Mouse (Mus musculus) CH12.LX (cell line): ENCODE measurements around the gene Dpagt1.

ENCODE experiments used
- E2F4 ChIP-seq: IDR thresholded peaks from 2 replicates; pipeline ENCODE4 v1.6.1; 2011; ENCODE audit warnings: low read depth, low read length, improper control_type of control experiment; ENCODE audit not compliant: insufficient replicate concordance
- EP300 ChIP-seq: IDR thresholded peaks from 2 replicates; pipeline ENCODE4 v1.6.1; 2011; ENCODE audit warnings: low read length, improper control_type of control experiment
- GABPA ChIP-seq: IDR thresholded peaks from 2 replicates; pipeline ENCODE4 v1.6.1; 2012; ENCODE audit warnings: low read depth, low read length, improper control_type of control experiment, inconsistent platforms; ENCODE audit not compliant: insufficient replicate concordance
- RCOR1 ChIP-seq: conservative IDR thresholded peaks from 2 replicates; pipeline ENCODE4 v1.6.1; 2012; ENCODE audit warnings: low read depth, mild to moderate bottlenecking, inconsistent platforms, low read length, improper control_type of control experiment

DNA sequence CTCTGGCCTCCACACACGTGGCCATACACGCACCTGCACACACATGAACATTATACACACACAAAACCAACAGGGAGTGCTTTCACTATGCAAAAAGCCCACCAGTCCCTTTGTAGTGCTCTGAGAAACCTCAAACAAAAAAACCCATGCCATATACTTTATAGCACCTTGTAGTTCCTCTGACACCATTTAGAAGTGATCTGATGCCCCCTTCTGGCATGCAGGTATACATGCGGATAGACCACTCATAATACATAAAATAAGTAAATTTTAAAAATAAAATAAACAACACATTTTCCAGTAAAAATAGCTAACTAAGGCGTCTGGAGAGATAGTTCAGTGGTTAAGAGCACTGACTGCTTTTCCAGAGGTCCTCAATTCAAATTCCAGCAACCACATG, 31.4 kb downstream of the Dpagt1 start:
- TF ChIP-seq E2F4, result no peak
- no peak for TF ChIP-seq RCOR1
- TF ChIP-seq GABPA, result no peak
- no peak for TF ChIP-seq EP300
